Mouse (Mus musculus) testis, adult 2 months (tissue): Measurements from ENCODE around the gene Hist1h1d. TPM values are rescaled to one million over a fixed set of nuclear protein-coding genes. Genes with fewer than 3 reads are reported as not detected.

Source experiments
- H3K27ac ChIP-seq: fragments of 200-500 bp; 2 replicates; pipeline ENCODE4 v1.5.1; 2012; ENCODE audit warnings: low read depth, low read length; ENCODE audit not compliant: control insufficient read depth, insufficient read depth
- H3K27me3 ChIP-seq: fragments of 200-500 bp; 2 replicates; pipeline ENCODE4 v1.6.1; 2012; ENCODE audit warnings: mild to moderate bottlenecking, low read length, moderate library complexity; ENCODE audit not compliant: control insufficient read depth, insufficient read depth
- H3K36me3 ChIP-seq: fragments of 200-500 bp; 2 replicates; pipeline ENCODE4 v1.6.1; 2012; ENCODE audit warnings: mild to moderate bottlenecking, low read length; ENCODE audit not compliant: control insufficient read depth, insufficient read depth
- H3K4me1 ChIP-seq: fragments of 200-500 bp; 2 replicates; pipeline ENCODE4 v1.6.1; 2012; ENCODE audit warnings: low read length; ENCODE audit not compliant: control insufficient read depth, insufficient read depth
- H3K4me3 ChIP-seq: fragments of 200-500 bp; 2 replicates; pipeline ENCODE4 v1.5.1; 2012; ENCODE audit warnings: low read depth, mild to moderate bottlenecking, low read length, moderate library complexity, mixed read lengths; ENCODE audit not compliant: control insufficient read depth
- CTCF ChIP-seq: fragments of 200-500 bp; IDR thresholded peaks from 2 replicates; pipeline ENCODE4 v1.5.1; 2012; ENCODE audit warnings: low read depth, mild to moderate bottlenecking, inconsistent platforms, low read length, moderate library complexity; ENCODE audit not compliant: control insufficient read depth, insufficient read depth, insufficient replicate concordance
- POLR2A ChIP-seq: fragments of 200-500 bp; IDR thresholded peaks from 2 replicates; pipeline ENCODE4 v1.6.1; 2012; ENCODE audit warnings: low read depth, mild to moderate bottlenecking, inconsistent platforms, low read length, moderate library complexity; ENCODE audit not compliant: control insufficient read depth
- polyA plus RNA-seq: library from polyadenylated mRNA; depleted of rRNA; stranded (reverse); fragments of >200 nt; gene quantifications from 2 replicates; pipeline ENCODE4 v1.2.3, GENCODE M21; 2012; rRNA removed

The Hist1h1d gene
- polyA plus RNA-seq: 0.02 and 0.04 TPM in 2 replicates

DNA sequence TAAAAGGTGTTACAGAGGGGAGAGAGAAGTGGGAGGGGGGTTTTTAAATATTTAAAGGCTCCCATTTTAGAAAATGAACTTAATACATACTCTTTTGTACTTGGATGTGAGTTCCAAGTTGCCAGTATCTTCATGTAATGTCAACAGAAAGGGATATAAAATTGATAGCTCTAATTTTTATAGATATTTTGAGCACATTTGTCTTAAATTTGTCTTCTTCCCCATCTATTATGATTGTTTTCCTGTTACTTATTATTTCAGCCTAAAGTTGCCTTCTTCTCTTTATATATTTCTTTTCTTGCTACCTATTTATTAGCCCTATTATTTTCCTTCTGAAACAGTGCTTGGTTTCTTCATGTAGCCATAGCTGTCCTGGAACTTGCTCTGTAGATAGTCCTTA, at the start of gene Hist1h1d:
Gene Hist1h1d, plus strand, starts transcription at position 301 of the 400 bp plus-strand sequence.
- Histone ChIP-seq H3K27me3 (no peaks in the 10 kb centered on the region), H3K36me3 (no peaks in the 10 kb centered on the region), H3K4me1 (peaks cover 3% of the 10 kb centered on the region), H3K27ac (no peak within 1 kb of the TSS), H3K4me3 (no peak within 1 kb of the TSS)
- no peak for TF ChIP-seq CTCF
- no peak for TF ChIP-seq POLR2A

- no peak for TF ChIP-seq POLR2A
- no peak for TF ChIP-seq CTCF
- Histone ChIP-seq H3K4me3 (no peak overlapping the region), H3K27ac (no peak overlapping the region), H3K4me1 (peaks cover 3% of the 10 kb centered on the region), H3K36me3 (no peaks in the 10 kb centered on the region), H3K27me3 (no peaks in the 10 kb centered on the region)
These were observed 49.3 kb upstream of the Hist1h1d start for GRCm38 (mm10) chr13:23503797-23504196.

GRCm38 (mm10) chr13:23505662-23506345, 47.3 kb upstream of the Hist1h1d start:
- TF ChIP-seq CTCF (no peak), POLR2A (no peak)
- no peak overlapping the region for H3K4me3 ChIP-seq
- no peak overlapping the region for H3K27ac ChIP-seq
- H3K27me3 ChIP-seq: no peaks in the 10 kb centered on the region
- H3K4me1 ChIP-seq: peaks cover 3% of the 10 kb centered on the region
- H3K36me3 ChIP-seq: no peaks in the 10 kb centered on the region

- Histone ChIP-seq H3K27me3 (no peaks in the 10 kb centered on the region), H3K36me3 (no peaks in the 10 kb centered on the region), H3K4me1 (peaks cover 3% of the 10 kb centered on the region), H3K27ac (no peak overlapping the region), H3K4me3 (no peak overlapping the region)
- TF ChIP-seq POLR2A: no peak
- TF ChIP-seq CTCF: no peak
These were observed 46.7 kb upstream of the Hist1h1d start for GRCm38 (mm10) chr13:23506351-23506750.

- Histone ChIP-seq H3K4me1 (peaks cover 3% of the 10 kb centered on the region), H3K27ac (no peak overlapping the region), H3K27me3 (no peaks in the 10 kb centered on the region), H3K36me3 (no peaks in the 10 kb centered on the region), H3K4me3 (no peak overlapping the region)
- no peak for TF ChIP-seq CTCF
- no peak for TF ChIP-seq POLR2A
These were observed 46.1 kb upstream of the Hist1h1d start for GRCm38 (mm10) chr13:23506819-23507515.

GRCm38 (mm10) chr13:23510127-23510526, 42.9 kb upstream of the Hist1h1d start:
- H3K27ac ChIP-seq: no peak overlapping the region
- H3K36me3 ChIP-seq: no peaks in the 10 kb centered on the region
- no peak overlapping the region for H3K4me3 ChIP-seq
- no peaks in the 10 kb centered on the region for H3K27me3 ChIP-seq
- H3K4me1 ChIP-seq: peaks cover 7% of the 10 kb centered on the region
- TF ChIP-seq CTCF: no peak
- no peak for TF ChIP-seq POLR2A

DNA sequence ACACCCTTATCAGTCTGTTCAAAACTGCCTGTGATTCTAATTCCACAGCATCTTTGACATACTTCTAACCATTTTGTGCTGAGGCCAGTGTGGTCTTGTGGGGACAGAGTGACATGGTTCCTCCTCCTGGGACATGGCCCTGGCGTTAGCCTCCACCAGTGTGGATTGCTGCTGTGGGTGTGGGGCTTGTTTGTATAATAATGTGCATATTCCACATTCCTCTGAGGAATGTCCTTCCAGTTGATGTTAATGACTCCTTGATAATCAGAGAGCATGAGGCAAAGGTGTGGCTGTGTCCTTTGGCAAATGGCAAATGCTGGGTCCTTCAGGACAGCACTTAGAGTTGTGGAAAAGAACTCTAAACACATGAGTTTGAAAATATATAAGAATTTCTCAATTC, 39.5 kb upstream of the Hist1h1d start:
- H3K27me3 ChIP-seq: no peaks in the 10 kb centered on the region
- H3K4me1 ChIP-seq: peaks cover 4% of the 10 kb centered on the region
- no peak for TF ChIP-seq CTCF
- no peak for TF ChIP-seq POLR2A
- no peak overlapping the region for H3K4me3 ChIP-seq
- no peaks in the 10 kb centered on the region for H3K36me3 ChIP-seq
- no peak overlapping the region for H3K27ac ChIP-seq
